Mouse (Mus musculus) T-helper 2 cell (primary cell): Measurements from ENCODE around the gene Slc48a1.

Experiments used
- in situ Hi-C: fragments of 300-600 bp; cut with MboI, MseI; formaldehyde crosslinking; loops from one replicate; pipeline ENCODE4 v1.15.1; 2025; ENCODE audit warnings: high pct_unique_total_duplicates

The Slc48a1 gene

GRCm38 (mm10) chr15:97800853-97801252 lies 22.5 kb downstream of the Slc48a1 start:
- in situ Hi-C loops = no loop called here

- in situ Hi-C loops = no loop called here
These were observed 23.5 kb downstream of the Slc48a1 start for GRCm38 (mm10) chr15:97801811-97802210.

GRCm38 (mm10) chr15:97802575-97802974 lies 24.3 kb downstream of the Slc48a1 start:
- in situ Hi-C loops = no loop called here

- in situ Hi-C loops = no loop called here
These were observed 29.5 kb downstream of the Slc48a1 start for GRCm38 (mm10) chr15:97807867-97808266.

GRCm38 (mm10) chr15:97808532-97808931 lies 30.2 kb downstream of the Slc48a1 start:
- in situ Hi-C loops = no loop called here

- in situ Hi-C loops = no loop called here
These were observed 30.9 kb downstream of the Slc48a1 start for GRCm38 (mm10) chr15:97809206-97809605.

- in situ Hi-C loops = loop anchor here (10.0 kb wide), 1 partner anchor 725 kb away; the partner anchor contains the start of gene Kansl2
These were observed 31.6 kb downstream of the Slc48a1 start for GRCm38 (mm10) chr15:97809942-97810341.

GRCm38 (mm10) chr15:97810399-97810798 lies 32.1 kb downstream of the Slc48a1 start:
- in situ Hi-C loops = loop anchor here (10.0 kb wide), 1 partner anchor 724 kb away; the partner anchor contains the start of gene Kansl2

- in situ Hi-C loops = loop anchor here (10.0 kb wide), 1 partner anchor 723 kb away; the partner anchor contains the start of gene Kansl2
These were observed 33.0 kb downstream of the Slc48a1 start for GRCm38 (mm10) chr15:97811307-97811706.

- in situ Hi-C loops = loop anchor here (10.0 kb wide), 1 partner anchor 723 kb away; the partner anchor contains the start of gene Kansl2
These were observed 33.8 kb downstream of the Slc48a1 start for GRCm38 (mm10) chr15:97812126-97812525.

GRCm38 (mm10) chr15:97812875-97813274 lies 34.6 kb downstream of the Slc48a1 start:
- in situ Hi-C loops = loop anchor here (10.0 kb wide), 1 partner anchor 722 kb away; the partner anchor contains the start of gene Kansl2

GRCm38 (mm10) chr15:97813452-97814204 lies 35.3 kb downstream of the Slc48a1 start:
- in situ Hi-C loops = loop anchor here (10.0 kb wide), 1 partner anchor 721 kb away; the partner anchor contains the start of gene Kansl2

- in situ Hi-C loops = loop anchor here (10.0 kb wide), 1 partner anchor 720 kb away; the partner anchor contains the start of gene Kansl2
These were observed 36.4 kb downstream of the Slc48a1 start for GRCm38 (mm10) chr15:97814703-97815102.

GRCm38 (mm10) chr15:97815254-97815653 lies 36.9 kb downstream of the Slc48a1 start:
- in situ Hi-C loops = loop anchor here (10.0 kb wide), 1 partner anchor 720 kb away; the partner anchor contains the start of gene Kansl2

GRCm38 (mm10) chr15:97816199-97816994 lies 38.1 kb downstream of the Slc48a1 start:
- in situ Hi-C loops = loop anchor here (10.0 kb wide), 1 partner anchor 718 kb away; the partner anchor contains the start of gene Kansl2

- in situ Hi-C loops = loop anchor here (10.0 kb wide), 1 partner anchor 715 kb away; the partner anchor contains the start of gene Kansl2
These were observed 41.6 kb downstream of the Slc48a1 start for GRCm38 (mm10) chr15:97819937-97820336.

GRCm38 (mm10) chr15:97821321-97821982 lies 43.1 kb downstream of the Slc48a1 start:
- in situ Hi-C loops = no loop called here

GRCm38 (mm10) chr15:97821983-97822363 lies 43.7 kb downstream of the Slc48a1 start:
- in situ Hi-C loops = no loop called here

GRCm38 (mm10) chr15:97822545-97823228 lies 44.4 kb downstream of the Slc48a1 start:
- in situ Hi-C loops = no loop called here

- in situ Hi-C loops = no loop called here
These were observed 45.2 kb downstream of the Slc48a1 start for GRCm38 (mm10) chr15:97823479-97823878.

- in situ Hi-C loops = no loop called here
These were observed 45.7 kb downstream of the Slc48a1 start for GRCm38 (mm10) chr15:97824042-97824441.
